Mouse (Mus musculus) neural tube, embryonic 11.5 days (tissue): Measurements from ENCODE around the gene Phf24. TPM values are rescaled to one million over a fixed set of nuclear protein-coding genes. Genes with fewer than 3 reads are reported as not detected.

Experiments
- ATAC-seq: fragments of 200-750 bp; cut with Nextera tagmentation; 2 replicates; pipeline ENCODE4 v1.8.0; 2017; ENCODE audit warnings: moderate number of reproducible peaks, mild to moderate bottlenecking, moderate TSS enrichment, moderate library complexity; ENCODE audit not compliant: insufficient read depth, low FRiP score, low TSS enrichment
- DNase-seq: peaks from one replicate; pipeline ENCODE4 v3.0.0-alpha.2; 2015; ENCODE audit warnings: low spot score
- H3K27ac ChIP-seq: fragments of 300-500 bp; sonication (generic); 2 replicates; pipeline ENCODE4 v1.5.1; 2014; ENCODE audit warnings: low read depth, mild to moderate bottlenecking, low read length
- H3K27me3 ChIP-seq: fragments of 300-500 bp; sonication (generic); 2 replicates; pipeline ENCODE4 v1.6.1; 2014; ENCODE audit warnings: mild to moderate bottlenecking, low read length, mixed read lengths; ENCODE audit not compliant: control insufficient read depth, insufficient read depth
- H3K36me3 ChIP-seq: fragments of 300-500 bp; sonication (generic); 2 replicates; pipeline ENCODE4 v1.6.1; 2014; ENCODE audit warnings: mild to moderate bottlenecking, low read length, moderate library complexity, mixed read lengths; ENCODE audit not compliant: control insufficient read depth, insufficient read depth
- H3K4me1 ChIP-seq: fragments of 300-500 bp; sonication (generic); 2 replicates; pipeline ENCODE4 v1.6.1; 2014; ENCODE audit warnings: low read length, mixed read lengths; ENCODE audit not compliant: control insufficient read depth, insufficient read depth
- H3K4me2 ChIP-seq: fragments of 300-500 bp; sonication (generic); 2 replicates; pipeline ENCODE4 v1.6.1; 2014; ENCODE audit warnings: low read depth, mild to moderate bottlenecking, moderate library complexity
- H3K4me3 ChIP-seq: fragments of 300-500 bp; sonication (generic); 2 replicates; pipeline ENCODE4 v1.5.1; 2014; ENCODE audit warnings: low read depth, low read length
- H3K9ac ChIP-seq: fragments of 300-500 bp; sonication (generic); 2 replicates; pipeline ENCODE4 v1.6.1; 2014; ENCODE audit warnings: mild to moderate bottlenecking, low read length
- H3K9me3 ChIP-seq: fragments of 300-500 bp; sonication (generic); 2 replicates; pipeline ENCODE4 v1.6.1; 2016; ENCODE audit warnings: low read length; ENCODE audit not compliant: control insufficient read depth
- WGBS: fragments of 180-500 bp; shearing (Covaris S2); extraction: QIAGEN DNeasy Blood & Tissue Kit; methylation state at CpG from one replicate; pipeline ENCODE4 v1.1.7; 2014; 5-methylcytosine and 5-hydroxymethylcytosine counted together
- polyA plus RNA-seq: library from polyadenylated mRNA; unstranded; fragments of >200 nt; fragmentation: Nextera tagmentation; extraction: Ambion mirVana; gene quantifications from 2 replicates; pipeline ENCODE4 v1.2.1, GENCODE M21; 2014

Phf24 gene
- polyA plus RNA-seq, 1 experiment from 2014 or later = 2.7 TPM

DNA sequence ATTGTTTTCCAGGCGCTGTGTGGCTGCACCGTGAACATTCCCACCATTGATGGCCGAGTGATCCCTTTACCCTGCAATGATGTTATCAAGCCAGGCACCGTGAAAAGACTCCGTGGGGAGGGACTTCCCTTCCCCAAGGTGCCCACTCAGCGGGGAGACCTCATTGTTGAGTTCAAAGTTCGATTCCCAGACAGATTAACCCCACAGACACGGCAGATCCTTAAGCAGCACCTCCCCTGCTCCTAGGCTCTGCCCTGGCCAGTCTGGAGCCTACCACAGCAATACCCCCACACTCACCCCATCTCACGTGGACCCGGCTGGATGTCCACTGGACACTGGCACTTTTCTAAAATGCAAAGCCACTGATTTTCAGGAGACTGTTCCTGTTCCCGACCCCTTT lies 40.8 kb downstream of the Phf24 start:
- Histone ChIP-seq H3K36me3 (peaks cover 12% of the 10 kb centered on the region), H3K9me3 (no peaks in the 10 kb centered on the region), H3K4me3 (no peak overlapping the region), H3K9ac (no peak overlapping the region), H3K27me3 (no peaks in the 10 kb centered on the region), H3K4me2 (no peak overlapping the region), H3K4me1 (peaks cover 17% of the 10 kb centered on the region), H3K27ac (no peak overlapping the region)
- ATAC-seq (no peak), DNase-seq (no peak)
- 85% methylated on average over 11 of the region's 11 CpGs for WGBS

GRCm38 (mm10) chr4:42957979-42958378 lies 41.5 kb downstream of the Phf24 start:
- Histone ChIP-seq H3K27me3 (no peaks in the 10 kb centered on the region), H3K4me2 (no peak overlapping the region), H3K4me3 (no peak overlapping the region), H3K9ac (no peak overlapping the region), H3K9me3 (no peaks in the 10 kb centered on the region), H3K27ac (no peak overlapping the region), H3K4me1 (peaks cover 10% of the 10 kb centered on the region), H3K36me3 (peaks cover 10% of the 10 kb centered on the region)
- 91% methylated on average over 8 of the region's 8 CpGs for WGBS
- DNase-seq = no peak
- no peak for ATAC-seq

DNA sequence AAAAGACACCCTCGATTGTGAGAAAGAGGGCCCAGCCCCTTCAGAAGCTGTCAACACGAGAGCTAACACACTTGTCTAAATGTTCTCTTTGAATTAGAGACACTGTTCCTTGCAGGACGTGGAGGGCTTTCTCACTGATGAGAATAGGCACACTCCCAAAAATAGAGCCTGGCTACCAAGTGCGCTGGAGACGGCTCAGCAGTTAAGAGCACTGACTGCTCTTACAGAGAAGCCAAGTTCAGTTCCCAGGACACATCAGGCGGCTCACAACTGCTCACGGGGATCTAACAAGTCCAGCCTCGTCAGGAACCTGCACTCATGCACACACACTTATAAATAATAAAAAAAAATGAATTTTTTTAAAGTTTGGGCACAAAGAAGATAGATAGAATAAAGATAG lies 42.5 kb downstream of the Phf24 start:
- Histone ChIP-seq H3K9me3 (no peaks in the 10 kb centered on the region), H3K4me1 (0 out of 2 replicates have a peak, but pooled peaks cover 3% of the 10 kb centered on the region), H3K4me2 (no peak overlapping the region), H3K27me3 (no peaks in the 10 kb centered on the region), H3K36me3 (peaks cover 10% of the 10 kb centered on the region), H3K4me3 (no peak overlapping the region), H3K27ac (no peak overlapping the region), H3K9ac (no peak overlapping the region)
- ATAC-seq (no peak), DNase-seq (no peak)
- 80% methylated on average over 8 of the region's 8 CpGs for WGBS

GRCm38 (mm10) chr4:42959382-42959781 lies 42.9 kb downstream of the Phf24 start:
- no peak overlapping the region for H3K4me3 ChIP-seq
- no peaks in the 10 kb centered on the region for H3K4me1 ChIP-seq
- no peak overlapping the region for H3K27ac ChIP-seq
- H3K9ac ChIP-seq = no peak overlapping the region
- H3K9me3 ChIP-seq = no peaks in the 10 kb centered on the region
- WGBS = 68% methylated on average over 4 of the region's 4 CpGs
- no peak overlapping the region for H3K4me2 ChIP-seq
- no peaks in the 10 kb centered on the region for H3K27me3 ChIP-seq
- ATAC-seq (no peak), DNase-seq (no peak)
- H3K36me3 ChIP-seq = peaks cover 10% of the 10 kb centered on the region

- H3K9me3 ChIP-seq = no peaks in the 10 kb centered on the region
- DNase-seq (peak; percentile 68), ATAC-seq (no peak)
- H3K9ac ChIP-seq = no peak overlapping the region
- no peaks in the 10 kb centered on the region for H3K4me1 ChIP-seq
- no peak overlapping the region for H3K27ac ChIP-seq
- H3K27me3 ChIP-seq = no peaks in the 10 kb centered on the region
- peaks cover 7% of the 10 kb centered on the region for H3K36me3 ChIP-seq
- 33% methylated on average over 4 of the region's 4 CpGs for WGBS
- no peak overlapping the region for H3K4me3 ChIP-seq
- no peak overlapping the region for H3K4me2 ChIP-seq
These were observed 45.1 kb downstream of the Phf24 start for GRCm38 (mm10) chr4:42961592-42961991.

GRCm38 (mm10) chr4:42963480-42963879 lies 47.0 kb downstream of the Phf24 start:
- Histone ChIP-seq H3K9me3 (no peaks in the 10 kb centered on the region), H3K27ac (no peak overlapping the region), H3K4me1 (no peaks in the 10 kb centered on the region), H3K4me3 (no peak overlapping the region), H3K27me3 (no peaks in the 10 kb centered on the region), H3K4me2 (no peak overlapping the region), H3K9ac (no peak overlapping the region), H3K36me3 (no peaks in the 10 kb centered on the region)
- ATAC-seq = no peak
- no peak for DNase-seq
- WGBS = 90% methylated on average over 2 of the region's 2 CpGs

GRCm38 (mm10) chr4:42965039-42965719 lies 48.7 kb downstream of the Phf24 start:
- Histone ChIP-seq H3K4me2 (peak overlapping the region; percentile 19; the same call in 1 of the 2 replicates), H3K9me3 (no peaks in the 10 kb centered on the region), H3K36me3 (no peaks in the 10 kb centered on the region), H3K27me3 (no peaks in the 10 kb centered on the region), H3K4me3 (no peak overlapping the region), H3K27ac (no peak overlapping the region), H3K9ac (no peak overlapping the region), H3K4me1 (no peaks in the 10 kb centered on the region)
- ATAC-seq = 0 out of 2 replicates have a peak, but pooled peaks have one; percentile 9
- 17% methylated on average over 12 of the region's 12 CpGs for WGBS
- DNase-seq = peak; percentile 56

GRCm38 (mm10) chr4:42969304-42969703 lies 52.8 kb downstream of the Phf24 start, which contains the start of gene 1700022I11Rik:
Gene 1700022I11Rik, plus strand, starts transcription at chr4:42969604.
- DNase-seq (no peak), ATAC-seq (no peak)
- Histone ChIP-seq H3K4me3 (no peak within 1 kb of the TSS), H3K27ac (no peak within 1 kb of the TSS), H3K27me3 (no peaks in the 10 kb centered on the region), H3K9me3 (no peaks in the 10 kb centered on the region), H3K36me3 (no peaks in the 10 kb centered on the region), H3K4me2 (no peak within 1 kb of the TSS), H3K4me1 (no peaks in the 10 kb centered on the region), H3K9ac (no peak within 1 kb of the TSS)
- 90% methylated on average over 4 of the region's 4 CpGs for WGBS

GRCm38 (mm10) chr4:42972952-42973351 lies 56.5 kb downstream of the Phf24 start:
- Histone ChIP-seq H3K36me3 (no peaks in the 10 kb centered on the region), H3K4me1 (no peaks in the 10 kb centered on the region), H3K27me3 (no peaks in the 10 kb centered on the region), H3K4me3 (no peak overlapping the region), H3K9me3 (no peaks in the 10 kb centered on the region), H3K27ac (no peak overlapping the region), H3K9ac (no peak overlapping the region), H3K4me2 (no peak overlapping the region)
- ATAC-seq (no peak), DNase-seq (no peak)
- 71% methylated on average over 4 of the region's 4 CpGs for whole genome bisulfite sequencing
